Mouse (Mus musculus) layer of hippocampus, postnatal 25 days (tissue): Measurements from ENCODE around the gene Tmem51. TPM values are rescaled to one million over a fixed set of nuclear protein-coding genes. Genes with fewer than 3 reads are reported as not detected.

Source experiments
- DNase-seq, 2 experiments: peaks; one replicate each; pipeline ENCODE4 v3.0.0; 2022; ENCODE audit warnings: mixed read lengths in 2 of 2, low spot score in 1 of 2; ENCODE audit errors: extremely low spot score in 1 of 2
- total RNA-seq, 2 experiments: library from RNA; stranded (reverse); gene quantifications; 2 replicates each; pipeline ENCODE4 v1.2.3; 2021

Gene Tmem51
- total RNA-seq, 2 experiments from 2014 or later, result 6.4 to 6.9 TPM

- DNase-seq, result no peak
Observed at GRCm38 (mm10) chr4:142082703-142083102, 1.4 kb downstream of the Tmem51 start.

- DNase-seq, result no peak
Observed at GRCm38 (mm10) chr4:142081631-142082283, 2.3 kb downstream of the Tmem51 start.

GRCm38 (mm10) chr4:142080901-142081630 lies 3.0 kb downstream of the Tmem51 start:
- peak; percentile 28 to 53 for DNase-seq

GRCm38 (mm10) chr4:142080487-142080767 lies 3.7 kb downstream of the Tmem51 start:
- DNase-seq, result no peak

GRCm38 (mm10) chr4:142079629-142080486 lies 4.2 kb downstream of the Tmem51 start:
- no peak for DNase-seq

GRCm38 (mm10) chr4:142077572-142078271 lies 6.4 kb downstream of the Tmem51 start:
- DNase-seq, result no peak

GRCm38 (mm10) chr4:142076883-142077282 lies 7.2 kb downstream of the Tmem51 start:
- no peak for DNase-seq

- DNase-seq, result no peak
Observed at GRCm38 (mm10) chr4:142075931-142076330, 8.2 kb downstream of the Tmem51 start.

GRCm38 (mm10) chr4:142074060-142074732 lies 9.9 kb downstream of the Tmem51 start:
- DNase-seq, result no peak

- DNase-seq, result no peak
Observed at GRCm38 (mm10) chr4:142071243-142071991, 12.7 kb downstream of the Tmem51 start.

- DNase-seq, result no peak
Observed at GRCm38 (mm10) chr4:142070840-142071239, 13.3 kb downstream of the Tmem51 start.

- DNase-seq, result no peak
Observed at GRCm38 (mm10) chr4:142068899-142069812, 14.9 kb downstream of the Tmem51 start.

GRCm38 (mm10) chr4:142066576-142066975 lies 17.5 kb downstream of the Tmem51 start:
- no peak for DNase-seq

GRCm38 (mm10) chr4:142065835-142066234 lies 18.3 kb downstream of the Tmem51 start:
- DNase-seq, result no peak

GRCm38 (mm10) chr4:142065270-142065669 lies 18.8 kb downstream of the Tmem51 start:
- no peak for DNase-seq

GRCm38 (mm10) chr4:142064582-142065228 lies 19.4 kb downstream of the Tmem51 start:
- DNase-seq, result no peak

- no peak for DNase-seq
Observed at GRCm38 (mm10) chr4:142063057-142063534, 21.0 kb downstream of the Tmem51 start.
